Mouse (Mus musculus): ENCODE measurements around the gene Fshr.
A peak's percentile ranks its signal among the peaks of the same experiment; 100 is the strongest.

Gene Fshr

DNA sequence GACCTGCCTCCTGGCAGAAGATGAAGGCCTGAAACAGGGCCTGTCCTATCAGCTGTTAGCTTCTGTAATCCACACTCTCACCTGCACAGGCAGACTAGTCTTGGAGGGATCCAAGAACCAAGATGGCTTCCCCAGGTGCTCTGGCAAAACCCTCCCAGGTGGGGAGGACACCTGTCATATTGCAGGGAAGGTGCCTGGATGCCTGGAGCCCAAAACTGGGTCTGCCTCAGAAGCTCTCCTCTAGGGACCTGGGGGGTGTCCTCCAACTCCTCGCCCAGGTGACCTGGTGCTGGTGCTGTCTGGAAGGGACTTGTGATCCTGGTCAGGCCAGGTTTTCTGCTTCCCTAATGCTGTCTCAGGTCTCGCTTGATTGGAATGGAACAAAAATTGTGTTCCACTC lies 167.5 kb downstream of the Fshr start:
- DNase-seq (ENCODE audit: low spot score) = no peak

DNA sequence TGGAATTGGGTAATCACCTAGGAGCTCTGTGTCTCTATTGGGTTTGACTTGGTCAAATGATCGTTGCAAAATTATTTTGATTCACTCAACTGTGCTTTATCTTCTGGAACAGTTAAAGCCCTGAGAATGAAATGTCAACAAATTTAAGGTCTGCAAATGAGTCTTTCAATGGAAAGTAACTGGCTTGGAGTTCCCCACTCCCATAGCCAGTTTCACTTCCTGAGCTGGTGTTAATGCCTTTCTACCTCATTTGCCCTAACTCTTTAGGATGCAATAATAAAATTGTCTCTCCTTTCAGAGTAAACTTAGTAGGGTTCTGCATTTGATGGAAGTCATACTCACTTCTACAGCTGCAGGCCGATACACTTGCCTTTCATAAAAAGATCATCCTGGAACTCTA lies 181.0 kb downstream of the Fshr start:
- DNase-seq (ENCODE audit: low spot score) = no peak

DNA sequence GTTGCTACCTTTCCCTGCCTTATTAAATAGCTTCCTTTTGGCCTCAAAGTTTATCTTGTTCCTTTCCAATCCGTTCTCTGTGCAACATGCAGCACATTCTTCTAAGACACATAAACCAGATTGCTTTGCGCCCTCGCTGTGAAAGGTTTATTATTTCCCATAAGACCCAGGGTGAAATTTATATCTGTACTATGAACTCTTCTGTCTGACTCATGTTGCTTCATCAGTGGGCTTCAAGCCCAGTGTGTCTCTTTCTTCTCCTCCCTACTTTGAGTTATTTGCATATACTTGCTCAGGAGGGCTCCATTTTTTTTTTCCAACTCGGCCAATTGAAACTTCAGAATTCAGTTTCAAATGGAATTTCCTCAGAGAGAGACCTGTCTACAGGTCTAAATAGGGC lies 183.5 kb downstream of the Fshr start:
- no peak for DNase-seq (ENCODE audit: low spot score)

DNA sequence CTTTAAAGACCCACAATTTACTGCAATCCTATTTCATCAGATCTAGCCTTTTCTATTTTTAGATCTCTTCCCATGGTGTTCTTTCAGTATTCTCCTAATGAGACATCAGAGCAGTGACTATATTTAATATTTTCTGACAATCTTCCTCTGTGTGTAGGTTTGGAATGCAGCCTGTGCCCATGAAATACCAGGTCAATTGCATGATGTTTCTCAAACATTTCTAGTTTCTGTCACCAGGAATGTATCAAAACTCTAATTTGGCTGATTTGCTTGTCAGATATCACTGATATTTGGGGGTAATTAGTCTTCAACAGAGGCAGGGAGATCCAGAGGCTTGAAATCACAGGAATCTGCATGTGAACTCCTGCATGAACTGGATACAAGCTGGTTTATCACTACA lies 186.8 kb downstream of the Fshr start:
- no peak for DNase-seq (ENCODE audit: low spot score)

DNA sequence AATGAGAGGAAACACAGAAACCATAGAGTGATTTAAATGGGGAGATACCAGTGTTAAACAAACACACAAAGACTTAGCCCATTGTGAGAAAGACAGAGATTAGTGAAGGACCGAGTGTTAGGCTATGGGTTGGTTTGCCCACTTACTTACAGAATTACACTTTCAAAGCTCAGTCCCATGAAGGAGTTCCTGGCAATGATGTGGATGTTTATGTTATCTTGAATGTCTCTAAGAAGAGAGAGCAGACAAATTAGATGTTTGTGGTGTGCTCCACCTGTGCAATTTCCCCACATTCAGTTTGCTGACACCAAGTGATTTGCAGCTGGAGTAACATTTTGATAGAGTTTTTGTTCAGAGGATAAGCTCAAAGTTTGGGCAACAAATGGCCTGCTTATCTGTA lies 191.4 kb downstream of the Fshr start:
- no peak for DNase-seq (ENCODE audit: low spot score)

DNA sequence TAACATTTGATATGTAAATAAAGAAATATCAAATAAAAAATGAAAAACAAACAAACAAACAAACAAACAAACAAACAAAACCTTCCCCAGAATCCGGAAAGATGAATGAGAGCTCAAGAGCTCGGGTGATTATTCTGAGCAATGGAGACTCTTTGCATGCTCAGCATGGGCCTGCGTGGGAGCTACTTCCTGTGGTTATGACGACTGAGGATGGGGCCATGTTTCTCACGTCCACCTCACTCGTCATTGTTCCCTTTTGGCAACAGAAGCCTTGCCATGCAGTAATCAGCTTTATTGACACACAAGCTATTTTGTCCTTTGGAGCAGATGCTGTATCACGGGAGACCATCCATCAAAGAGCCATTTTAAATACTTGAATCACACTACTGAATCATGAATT lies 191.8 kb downstream of the Fshr start:
- DNase-seq (ENCODE audit: low spot score) = no peak

DNA sequence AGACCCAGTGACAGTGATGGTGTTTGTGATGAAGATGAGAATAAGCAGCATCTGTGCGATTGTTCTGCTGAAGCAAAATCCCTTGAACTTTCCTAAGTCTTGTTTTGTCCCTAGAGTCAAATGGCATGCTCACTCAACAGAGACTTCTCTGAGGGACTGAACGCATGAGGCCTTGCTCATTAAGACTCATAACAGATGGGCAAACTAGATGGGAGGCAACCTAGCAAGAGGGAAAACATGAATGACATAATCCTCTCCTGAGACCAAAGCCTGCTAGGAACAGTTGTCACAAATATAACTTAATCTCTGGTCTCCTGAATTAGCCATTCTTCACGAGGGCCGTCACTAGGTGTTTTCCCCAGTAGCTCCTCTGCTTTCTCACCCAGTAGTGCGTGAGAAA lies 194.5 kb downstream of the Fshr start:
- no peak for DNase-seq (ENCODE audit: low spot score)

DNA sequence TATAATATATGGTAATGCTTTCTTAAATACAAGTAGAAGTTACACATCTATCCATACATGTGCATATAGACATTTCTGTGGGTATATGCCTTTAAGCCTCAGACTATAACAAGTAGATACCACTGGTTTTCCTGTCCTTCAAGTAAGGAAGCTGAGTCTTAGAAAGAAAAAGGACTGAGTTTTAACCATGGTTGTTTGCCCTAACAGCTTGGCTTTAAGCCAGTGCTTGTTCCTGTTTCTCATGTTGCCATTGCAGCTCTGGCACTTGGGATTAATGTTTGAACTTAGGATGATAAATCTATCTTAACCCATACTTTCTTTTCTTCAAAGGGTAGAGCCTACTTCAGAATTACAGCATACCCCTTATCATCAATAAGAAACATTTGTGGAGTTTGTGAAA lies 200.6 kb downstream of the Fshr start:
- no peak for DNase-seq (ENCODE audit: low spot score)

DNA sequence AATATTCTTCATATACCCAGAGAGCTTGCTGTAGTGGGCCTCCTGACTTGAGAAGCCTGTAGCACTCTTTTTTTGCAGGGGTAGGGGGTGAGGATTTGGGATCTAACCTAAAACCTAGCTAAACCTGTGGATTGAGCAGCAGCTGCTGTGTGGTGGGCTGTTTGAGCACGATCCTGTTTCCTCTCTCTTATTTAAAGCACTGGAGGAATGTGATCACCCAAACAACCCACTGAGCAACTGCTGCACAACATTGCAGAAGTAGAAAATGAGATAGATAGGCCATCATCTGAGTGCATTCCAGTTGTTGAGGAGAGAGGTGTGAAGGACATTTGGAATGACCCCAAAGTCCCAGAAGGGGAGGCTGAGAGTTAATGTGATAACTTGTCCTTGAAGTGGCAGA lies 202.2 kb downstream of the Fshr start:
- no peak for DNase-seq (ENCODE audit: low spot score)

DNA sequence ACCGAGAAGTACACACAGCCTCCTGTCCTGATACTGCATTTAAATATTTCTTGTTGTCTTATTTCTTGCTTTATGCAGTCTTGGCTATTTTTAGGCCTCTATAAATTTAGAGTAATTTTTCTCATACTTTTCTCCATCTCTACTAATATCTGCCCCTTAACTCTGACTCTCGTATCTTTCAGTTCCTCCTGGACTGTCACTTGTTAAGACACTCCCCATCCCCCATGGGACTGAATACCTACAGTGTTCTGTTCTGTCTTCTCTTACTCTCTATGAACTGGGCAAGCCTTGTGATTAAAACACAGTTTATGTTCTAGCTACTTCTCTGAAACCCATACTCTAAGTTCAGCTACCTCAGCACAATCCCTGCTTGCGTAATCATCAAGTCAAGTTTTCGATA lies 209.2 kb downstream of the Fshr start:
- DNase-seq (ENCODE audit: low spot score) = no peak

DNA sequence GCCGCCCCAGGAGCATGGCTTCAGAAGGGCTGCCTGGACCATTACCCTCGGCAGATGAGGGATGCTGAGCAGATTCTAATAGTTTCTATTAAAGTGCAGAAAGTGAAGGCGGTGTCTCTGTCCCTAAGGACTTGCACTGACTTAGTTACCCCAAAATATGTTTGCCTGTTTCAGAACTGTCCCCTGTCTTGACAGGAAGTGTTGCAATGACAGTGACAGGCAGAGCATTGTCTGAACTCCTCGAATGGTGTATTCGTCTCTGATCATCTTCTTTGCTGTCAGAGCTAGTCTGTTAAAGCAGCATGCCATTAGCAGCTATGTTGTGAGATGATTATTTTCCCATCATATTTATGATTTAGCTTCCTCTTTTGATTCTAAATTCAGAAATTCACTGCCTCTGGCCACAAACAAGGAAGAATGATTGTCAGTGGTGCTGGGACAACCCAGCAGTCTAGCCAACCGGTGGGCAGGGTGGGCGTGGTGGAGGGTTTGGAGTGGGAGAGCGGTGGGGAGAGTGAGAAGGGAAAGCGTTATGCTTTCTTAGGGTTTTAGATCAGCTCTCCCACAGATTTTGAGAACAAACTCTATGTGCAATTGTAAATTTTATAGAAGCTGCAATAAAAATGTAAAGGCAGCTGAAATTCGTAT lies 219.6 kb downstream of the Fshr start:
- DNase-seq (ENCODE audit: low spot score) = no peak

DNA sequence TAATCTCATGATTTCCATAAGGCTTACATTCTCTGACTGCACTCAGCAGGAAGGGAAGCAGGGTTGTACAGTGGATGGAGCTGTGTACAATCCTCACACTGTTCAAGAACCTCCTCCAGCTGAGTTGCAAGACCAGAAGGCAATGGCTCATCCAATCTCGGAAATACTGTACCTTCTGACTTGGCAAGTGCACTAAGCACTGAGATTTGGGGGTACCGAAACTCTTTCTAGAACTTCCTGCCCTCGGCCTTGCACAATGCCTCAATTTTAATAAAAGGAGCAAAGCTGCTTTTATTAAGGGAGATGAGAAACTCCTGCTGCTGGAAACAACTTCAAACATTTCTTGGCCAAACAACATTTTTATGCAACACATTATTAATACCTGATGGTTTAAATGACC lies 225.9 kb downstream of the Fshr start:
- no peak for DNase-seq (ENCODE audit: low spot score)

DNA sequence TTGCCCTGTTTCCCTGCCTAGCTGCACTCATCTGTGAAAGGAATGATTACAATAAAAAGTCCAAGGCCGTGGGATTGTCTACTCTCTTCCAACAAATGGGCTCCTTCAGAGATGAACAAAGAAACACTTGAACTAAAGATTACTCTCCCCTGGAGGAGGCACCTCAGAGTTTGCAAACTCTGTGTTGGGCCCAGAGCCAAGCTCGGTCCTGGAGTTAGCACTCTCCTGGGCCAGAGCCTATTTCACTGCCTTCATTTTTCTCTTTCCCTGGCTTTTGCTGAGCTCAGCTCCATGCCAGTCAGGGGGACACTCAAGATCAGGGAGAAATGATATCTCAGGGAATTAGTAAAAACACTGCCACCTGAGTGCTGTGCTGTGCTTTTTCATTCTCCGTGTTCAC lies 234.4 kb downstream of the Fshr start:
- no peak for DNase-seq (ENCODE audit: low spot score)

DNA sequence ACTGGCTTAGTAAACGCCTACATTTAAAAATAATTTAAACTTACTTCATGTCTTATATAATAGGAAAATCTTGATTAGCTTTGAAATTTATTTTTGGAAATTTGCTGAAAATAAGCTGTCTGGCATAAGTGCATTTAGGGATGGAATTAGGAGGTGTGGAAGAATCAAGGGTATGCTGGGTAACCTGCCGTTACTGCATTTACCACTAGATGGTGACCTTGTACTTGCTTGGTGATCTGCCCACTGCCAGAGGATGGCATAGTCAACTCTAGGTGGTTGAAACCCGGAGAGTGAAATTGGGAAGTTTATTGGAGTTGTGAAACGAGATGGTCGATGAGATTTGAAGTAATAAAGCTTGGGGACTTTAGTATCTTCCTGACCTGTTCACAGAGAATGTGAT lies 246.5 kb downstream of the Fshr start:
- peak; percentile 15 for DNase-seq (ENCODE audit: low spot score)

DNA sequence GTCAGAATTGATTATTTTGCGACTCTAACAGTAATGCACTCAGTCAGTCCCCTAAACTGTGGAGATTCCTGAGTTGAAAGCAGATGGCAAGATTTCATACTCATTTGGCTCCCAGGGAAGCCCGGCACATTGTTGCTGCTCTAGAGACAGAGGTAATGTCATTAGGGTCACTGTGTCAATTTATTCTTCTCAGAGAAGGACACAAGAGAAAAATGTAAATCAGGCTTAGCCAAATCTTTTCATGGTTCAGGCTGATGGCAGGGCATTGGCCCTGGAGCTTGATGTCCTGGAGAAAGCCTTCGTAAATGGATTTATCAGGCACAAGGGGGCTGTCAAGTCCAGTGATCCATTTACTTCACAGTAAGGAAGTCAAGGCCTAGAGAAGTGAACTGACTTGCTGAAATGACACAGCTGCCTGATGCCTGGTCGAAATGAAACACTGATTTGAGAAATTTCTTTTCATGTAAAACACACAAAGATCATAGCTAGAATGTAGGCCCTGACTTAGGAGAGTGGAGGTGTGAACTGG lies 262.3 kb downstream of the Fshr start:
- no peak for DNase-seq (ENCODE audit: low spot score)

DNA sequence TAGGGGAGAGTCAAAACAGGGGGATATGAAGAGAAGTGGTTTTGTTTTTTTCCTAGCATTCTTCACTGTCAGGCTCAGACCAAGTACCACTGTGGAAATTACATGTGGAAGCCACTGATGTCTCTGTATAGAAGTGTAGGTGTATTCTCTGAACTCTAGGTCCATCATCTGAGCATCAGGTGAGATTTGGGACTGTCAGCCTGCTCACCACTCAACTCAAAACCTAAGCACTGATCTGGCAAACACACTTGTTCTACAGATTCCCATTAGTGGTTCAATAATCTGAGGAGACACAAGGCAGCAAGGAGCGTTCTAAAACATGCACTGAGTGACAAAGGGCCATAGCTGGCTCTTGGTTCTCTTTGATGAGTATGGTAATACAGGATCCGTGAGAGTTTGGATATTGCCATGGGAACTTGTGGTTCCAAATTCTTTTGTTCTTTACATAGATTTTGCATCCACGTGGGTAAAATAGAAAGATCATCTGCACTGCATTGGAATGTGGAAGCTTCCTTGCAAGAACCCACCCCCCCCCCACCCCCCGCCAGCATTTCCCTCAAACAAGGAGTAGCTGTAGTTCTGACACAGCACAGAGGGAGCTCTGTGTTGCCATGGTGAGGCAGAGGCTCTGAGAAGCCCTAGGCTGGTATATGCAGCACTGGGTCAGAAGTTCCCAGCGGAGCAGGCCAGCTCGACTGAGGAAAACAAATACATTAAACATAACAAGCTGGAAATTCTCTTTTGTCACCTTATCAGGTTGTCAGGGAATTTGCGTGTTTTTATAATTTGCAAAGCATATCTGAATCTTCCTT lies 262.9 kb downstream of the Fshr start:
- DNase-seq (ENCODE audit: low spot score) = no peak

DNA sequence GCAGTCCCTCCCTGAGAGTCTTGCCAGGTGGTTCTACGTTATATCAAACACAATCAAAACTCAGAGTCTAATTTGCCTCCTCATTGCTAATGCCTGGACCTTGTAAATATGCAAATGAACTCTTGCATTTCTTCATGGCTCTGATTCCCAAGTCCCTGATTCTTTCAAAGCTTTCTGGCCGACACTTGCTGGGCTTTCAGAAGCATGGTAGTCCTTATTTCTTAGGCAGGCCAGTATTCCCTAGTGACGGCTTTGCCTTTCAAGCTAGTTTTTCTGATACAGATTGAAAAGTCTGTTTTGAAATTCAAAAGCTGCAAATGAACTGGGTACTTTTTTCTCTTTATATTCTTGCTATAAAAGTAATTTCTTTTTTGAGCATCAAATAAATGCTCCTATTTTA lies 263.5 kb downstream of the Fshr start:
- DNase-seq (ENCODE audit: low spot score) = no peak
